Mouse (Mus musculus) urinary bladder, postnatal 25 days (tissue): ENCODE data around the gene Mdh1b.

ENCODE experiments used
- DNase-seq: peaks from one replicate; pipeline ENCODE4 v3.0.0; 2022; ENCODE audit warnings: low spot score

The Mdh1b gene

DNA sequence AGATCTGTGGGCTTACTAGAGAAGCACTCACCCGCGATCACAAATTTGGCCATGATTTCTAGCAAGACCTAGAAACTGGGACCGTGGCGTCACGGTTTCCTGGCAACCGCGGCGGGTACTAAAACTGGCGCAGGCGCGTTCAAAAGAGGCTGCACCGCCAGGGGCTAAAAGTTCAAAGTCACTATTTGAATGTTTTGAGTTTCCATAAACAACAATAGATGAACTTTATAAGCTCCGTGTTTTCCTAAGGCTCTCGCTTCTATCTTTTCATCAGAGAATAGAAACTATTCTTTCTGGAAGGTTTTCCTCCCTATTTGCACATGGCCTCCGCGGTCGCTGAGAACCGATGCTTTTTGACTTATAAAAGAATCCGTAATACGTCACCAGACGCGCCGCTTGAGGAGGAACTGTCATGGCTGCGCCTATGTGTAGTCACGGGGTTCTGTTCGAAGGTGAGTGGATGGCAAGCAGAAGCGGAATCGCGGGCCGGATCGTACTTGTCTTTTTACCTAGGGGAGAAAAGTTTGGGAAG lies at the start of gene Mdh1b, which contains the start of gene Fastkd2:
Gene Mdh1b, minus strand, starts transcription at position 79 of the 532 bp plus-strand sequence.
Gene Fastkd2, plus strand, starts transcription at position 375 of the 532 bp plus-strand sequence.
- DNase-seq = peak; percentile 85

DNA sequence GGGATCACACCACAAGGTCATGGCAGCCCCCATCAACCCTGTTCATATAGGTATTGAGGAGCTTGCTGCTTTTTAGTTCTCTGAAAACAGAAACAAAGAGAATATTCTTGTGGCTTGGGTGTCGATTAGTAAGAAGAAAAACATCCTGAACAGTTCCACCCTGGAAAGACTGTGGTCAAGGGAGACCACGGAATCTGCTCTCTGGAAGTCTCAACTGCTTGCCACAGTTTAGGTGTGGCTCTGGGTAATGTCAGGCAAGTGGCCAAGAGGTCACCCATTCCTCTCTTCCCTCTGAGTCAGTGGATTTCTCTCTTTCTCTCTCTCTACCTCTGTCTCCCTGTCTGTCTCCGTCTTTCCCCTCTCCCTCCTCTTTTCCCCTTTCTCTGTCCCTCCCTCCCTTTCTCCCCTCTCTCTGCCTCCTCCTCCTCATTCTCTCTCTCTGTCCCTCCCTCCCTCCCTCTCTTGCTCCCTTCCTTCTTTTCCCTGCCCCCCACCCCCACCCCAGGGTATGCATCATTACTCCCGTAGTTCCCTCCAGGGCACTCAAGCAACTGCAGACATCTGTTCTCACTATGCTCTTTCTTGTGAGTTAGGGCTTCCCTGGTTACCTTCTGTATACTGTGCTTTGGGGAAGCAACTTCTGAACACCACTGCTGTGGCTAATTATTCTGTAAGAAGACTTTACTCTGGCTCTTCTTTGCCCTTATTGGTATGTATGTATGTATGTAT lies 46.9 kb upstream of the Mdh1b start:
- no peak for DNase-seq

DNA sequence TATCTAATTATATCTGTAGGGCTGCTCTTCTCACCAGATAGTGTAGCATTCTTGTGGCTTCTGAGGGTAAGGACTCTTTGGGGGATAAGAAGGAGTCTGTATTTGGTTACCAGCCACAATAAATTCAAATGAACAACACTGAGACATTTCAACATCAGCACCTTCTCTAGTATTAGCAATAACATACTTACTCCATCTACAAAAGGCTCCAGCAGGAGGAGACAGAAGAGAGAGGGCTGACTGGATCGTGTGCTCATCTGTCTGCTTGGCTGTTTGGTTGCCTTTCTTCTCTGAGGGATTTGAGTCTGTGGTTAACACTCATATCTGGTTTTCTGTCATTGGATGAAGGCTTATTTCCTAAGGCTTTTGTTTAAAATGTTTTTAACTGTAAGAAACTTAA lies 46.3 kb upstream of the Mdh1b start:
- DNase-seq = no peak

DNA sequence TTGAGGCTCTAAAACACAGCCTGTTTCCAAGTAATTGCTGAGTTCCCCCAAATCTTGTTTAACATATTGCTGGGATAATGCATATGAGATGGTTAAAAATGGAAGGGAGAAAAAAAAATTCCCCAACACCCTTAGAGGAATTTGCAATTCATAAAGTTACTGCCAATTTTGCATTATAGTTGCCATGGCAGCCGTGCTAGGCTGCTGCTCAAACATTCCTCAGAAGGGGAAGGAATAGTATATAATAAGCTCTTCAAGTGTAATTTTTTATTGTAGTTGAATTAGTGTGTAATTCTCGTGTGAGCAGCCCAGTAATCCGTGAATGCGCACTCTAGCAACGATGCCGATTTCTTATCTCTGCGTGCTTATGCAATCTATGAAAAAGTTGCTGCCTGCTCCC lies 40.2 kb upstream of the Mdh1b start:
- no peak for DNase-seq

DNA sequence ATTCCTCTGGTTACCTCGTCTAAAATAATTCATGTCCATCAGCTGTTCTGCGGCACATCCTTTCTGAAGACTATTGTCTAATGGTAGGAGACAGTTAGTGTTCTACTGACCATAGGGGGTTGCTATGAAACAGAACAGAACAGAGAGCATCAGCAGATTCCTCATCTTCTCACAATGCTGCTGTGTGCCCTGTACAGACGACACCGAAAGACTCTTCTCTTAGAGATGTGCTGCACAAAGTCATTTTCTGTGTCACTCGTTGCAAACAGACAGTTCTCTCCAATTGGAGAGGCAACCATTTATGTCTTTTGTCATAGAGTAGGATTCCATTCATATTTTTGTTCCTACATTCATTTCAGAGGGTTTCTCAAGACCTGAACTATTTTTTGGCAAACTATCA lies 39.0 kb upstream of the Mdh1b start, which contains the start of gene 4933402D24Rik:
Gene 4933402D24Rik, minus strand, starts transcription at position 101 of the 400 bp plus-strand sequence.
- no peak for DNase-seq

DNA sequence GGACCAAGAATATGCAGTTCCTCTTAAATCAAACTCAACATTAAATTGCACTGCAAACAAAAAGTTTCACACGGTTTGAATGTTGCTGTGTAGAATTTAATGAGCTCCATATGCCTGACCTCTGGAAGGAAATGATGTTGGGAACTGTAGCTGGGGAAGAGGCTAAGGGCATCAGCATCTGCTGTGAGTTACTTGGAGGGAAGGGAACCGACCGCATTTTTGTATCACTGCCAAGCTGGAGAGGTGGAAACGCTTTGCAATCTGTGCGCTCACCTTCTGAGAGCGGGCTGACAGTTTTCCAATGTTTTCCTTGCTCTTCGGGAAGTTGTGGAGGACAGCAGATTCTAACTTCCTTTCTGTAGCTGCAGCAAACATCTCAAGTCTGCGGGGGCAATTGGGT lies 38.0 kb upstream of the Mdh1b start:
- DNase-seq = no peak

DNA sequence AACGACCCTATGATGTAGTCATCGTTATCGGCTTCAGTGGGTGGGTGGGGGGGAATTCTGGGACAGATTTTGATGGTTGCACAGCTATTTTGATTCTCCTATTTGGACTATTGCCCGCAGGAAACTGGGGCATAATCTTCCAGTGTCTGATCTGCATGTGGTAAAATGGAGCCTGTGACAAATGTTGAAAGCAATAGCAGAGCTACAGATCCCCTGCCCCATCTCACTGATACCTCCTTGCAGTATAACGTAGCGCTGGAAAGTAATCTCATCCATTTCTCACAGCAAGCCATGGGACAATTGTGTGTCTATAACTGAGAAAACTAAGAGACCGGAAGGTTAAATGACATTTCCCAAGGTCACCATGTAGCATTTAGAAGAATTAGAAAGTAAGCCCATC lies 34.3 kb upstream of the Mdh1b start:
- no peak for DNase-seq

DNA sequence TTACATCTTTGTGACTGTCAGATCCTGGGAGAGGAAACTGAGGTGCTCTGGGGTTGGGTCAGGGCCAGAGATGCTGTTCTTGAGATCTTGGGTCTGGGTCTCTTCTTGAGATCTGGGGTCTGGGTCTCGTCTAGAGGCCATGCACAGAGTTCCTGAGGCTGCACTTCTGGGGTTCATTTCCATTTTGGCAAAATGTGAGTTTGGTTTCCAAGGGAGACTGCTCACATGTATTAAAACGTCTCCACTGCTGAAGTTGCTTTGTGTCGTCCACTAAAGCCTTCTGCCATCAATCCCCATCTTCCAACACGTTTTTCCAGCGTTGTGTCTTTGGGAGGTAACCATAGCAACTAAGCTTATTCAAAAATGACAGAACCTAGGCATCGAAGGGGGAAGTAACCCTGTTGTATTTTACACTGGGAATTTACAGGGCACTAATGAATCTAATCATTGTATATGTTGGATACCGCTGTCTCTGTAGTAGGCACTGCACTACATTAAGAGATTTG lies 33.8 kb upstream of the Mdh1b start:
- DNase-seq = no peak

DNA sequence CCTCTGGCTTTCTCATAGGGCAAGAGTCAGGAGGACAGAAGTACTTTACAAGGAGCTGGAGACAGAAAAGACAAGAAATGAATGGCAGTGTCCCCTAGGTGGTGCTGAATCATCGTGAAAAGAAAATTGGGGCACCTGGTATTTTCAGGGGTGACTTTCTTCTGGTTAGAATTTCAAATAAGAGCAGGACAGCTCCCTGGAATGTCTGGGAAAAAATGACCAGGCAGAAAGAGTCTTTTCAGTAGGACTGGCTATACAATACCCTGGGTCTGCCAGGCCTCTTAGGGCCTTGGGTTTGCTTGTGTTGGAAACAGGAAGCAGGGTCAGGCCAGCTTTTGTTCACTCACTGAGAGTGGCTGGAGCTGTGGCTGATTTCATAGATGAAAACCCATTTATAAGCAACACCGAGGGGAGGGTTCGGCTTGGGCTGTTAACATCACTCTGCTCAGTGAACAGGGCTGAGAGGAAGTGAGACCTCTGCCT lies 33.1 kb upstream of the Mdh1b start:
- no peak for DNase-seq

DNA sequence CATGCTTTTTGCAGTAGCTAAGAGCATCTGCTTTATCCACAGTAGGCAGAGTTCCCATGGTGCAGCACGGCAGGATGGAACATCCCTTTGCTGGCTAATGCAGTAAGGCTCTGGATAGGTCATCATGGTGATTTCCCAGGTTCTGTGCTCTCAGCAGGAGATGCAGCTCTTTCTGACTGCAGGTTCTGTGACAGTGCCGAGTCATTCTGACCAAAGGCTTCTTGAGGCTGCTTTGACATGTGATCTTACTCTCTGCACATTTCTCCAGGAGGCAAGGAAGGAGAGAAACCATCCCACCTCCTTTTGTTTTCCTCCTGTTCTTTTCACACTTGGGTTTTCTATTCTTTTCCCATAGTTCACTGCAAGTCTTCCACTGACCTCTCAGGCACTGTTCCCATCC lies 25.9 kb upstream of the Mdh1b start:
- no peak for DNase-seq

DNA sequence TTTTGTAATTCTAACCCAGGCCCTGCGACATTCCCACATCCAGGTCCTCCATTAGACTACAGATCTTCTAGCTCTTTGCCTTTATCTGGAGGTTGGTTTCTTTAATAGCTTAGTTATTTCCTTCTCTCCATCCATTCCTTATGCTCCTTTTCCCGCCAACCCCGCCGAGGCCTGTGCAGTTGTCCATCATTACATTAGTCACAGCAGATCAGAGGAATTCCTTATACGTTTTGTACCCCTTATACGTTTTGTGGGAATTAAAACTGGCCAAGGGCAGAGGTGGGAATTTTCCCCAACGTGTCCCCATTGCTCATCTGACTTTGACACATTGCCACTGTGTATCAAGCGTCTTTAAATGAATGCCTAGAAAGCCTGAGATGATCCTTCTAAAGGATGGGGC lies 322 bp downstream of the Mdh1b start:
- no peak for DNase-seq

DNA sequence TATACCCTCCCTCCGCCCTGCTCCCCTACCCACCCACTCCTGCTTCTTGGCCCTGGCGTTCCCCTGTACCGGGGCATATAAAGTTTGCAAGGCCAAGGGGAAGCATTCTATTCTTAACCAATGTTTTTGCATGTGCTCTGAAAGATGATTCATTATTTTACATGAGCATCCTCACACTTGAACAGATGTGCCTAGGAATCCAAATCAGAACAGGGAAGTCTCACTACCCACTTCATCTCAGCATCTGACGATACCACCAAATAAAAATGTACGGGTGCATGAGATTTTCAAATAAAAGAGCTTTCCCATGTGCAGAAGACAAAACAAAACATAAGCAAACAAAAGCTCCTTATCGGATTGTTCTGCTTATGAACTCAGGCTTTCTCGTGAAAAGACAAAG lies 10.0 kb downstream of the Mdh1b start:
- DNase-seq = no peak

DNA sequence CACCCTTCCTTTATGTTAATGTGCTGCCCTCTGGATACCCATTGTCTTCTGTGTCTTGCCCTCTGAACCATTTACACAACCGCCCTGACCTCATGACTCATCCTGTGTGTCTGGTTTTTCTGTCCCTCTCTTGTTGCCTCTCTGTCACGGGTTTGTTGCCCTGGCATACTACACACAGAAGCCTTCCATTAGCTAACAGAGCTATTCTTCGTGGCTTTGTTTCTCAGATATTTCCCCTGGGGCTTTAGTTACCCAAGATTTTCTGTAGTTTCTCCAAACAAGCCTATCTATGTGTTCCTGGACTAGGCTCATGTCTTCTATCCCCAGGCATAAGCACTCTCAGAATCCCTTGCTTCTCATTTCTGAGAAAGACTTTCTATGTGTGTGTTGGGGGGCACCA lies 21.2 kb downstream of the Mdh1b start:
- no peak for DNase-seq

DNA sequence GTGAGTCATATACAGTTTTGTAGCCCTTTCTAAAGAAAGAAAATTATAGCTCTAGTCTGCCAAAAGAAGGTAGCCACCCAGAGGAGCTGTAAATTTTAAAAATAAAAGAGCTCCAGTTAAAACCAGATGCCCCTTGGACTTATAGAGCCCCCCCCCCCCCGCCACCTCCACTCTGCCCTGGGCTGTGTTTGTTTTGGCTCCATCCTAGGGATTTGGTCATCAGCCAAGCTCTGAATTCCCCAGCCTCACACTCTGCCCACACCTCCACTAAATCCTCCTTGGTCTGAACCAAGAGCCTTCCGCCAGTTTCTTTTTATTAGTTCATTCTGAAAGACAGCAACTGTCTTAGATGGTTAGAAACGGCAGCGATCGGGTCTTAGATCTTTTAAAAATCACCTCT lies 24.4 kb downstream of the Mdh1b start:
- no peak for DNase-seq

DNA sequence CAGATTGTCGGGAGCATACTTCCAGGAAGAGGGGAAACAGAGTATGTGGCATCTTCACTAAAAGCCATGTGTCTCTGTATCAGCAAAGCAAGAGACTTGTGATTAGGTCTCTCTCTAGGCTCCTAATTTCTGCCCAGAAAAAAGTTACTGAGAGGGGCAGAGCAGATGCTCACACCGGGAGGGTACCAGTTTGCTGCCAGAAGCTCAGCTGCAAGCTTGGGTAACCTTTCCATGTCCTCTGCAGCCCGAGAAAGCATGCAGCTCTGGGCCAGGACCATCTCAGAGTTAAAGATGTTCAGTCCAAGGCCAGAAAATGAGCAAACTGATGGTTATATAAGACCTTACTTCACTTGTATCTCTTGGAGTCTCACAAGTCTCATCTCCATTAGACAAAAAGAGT lies 33.3 kb downstream of the Mdh1b start:
- DNase-seq = no peak

DNA sequence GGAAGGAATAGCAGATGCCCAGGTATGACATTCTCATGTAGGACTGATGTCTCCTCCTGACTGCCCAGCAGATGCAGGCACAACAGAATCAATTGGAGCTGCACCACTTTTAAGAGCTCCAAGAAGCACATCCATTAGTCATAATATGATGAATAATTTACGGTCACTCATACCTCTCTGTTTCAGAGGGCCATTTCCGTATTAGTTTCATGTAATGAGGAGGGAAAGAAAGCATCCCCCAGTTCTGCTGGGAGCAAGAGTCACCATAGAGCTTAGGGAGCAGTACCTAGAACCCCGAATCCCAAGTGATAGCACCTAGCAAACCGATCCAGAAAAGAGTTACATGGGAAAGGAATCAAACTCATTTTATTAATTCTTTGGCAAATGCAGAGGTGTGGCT lies 43.3 kb downstream of the Mdh1b start, which contains the start of gene Dytn:
Gene Dytn, minus strand, starts transcription at position 101 of the 400 bp plus-strand sequence.
- no peak for DNase-seq

DNA sequence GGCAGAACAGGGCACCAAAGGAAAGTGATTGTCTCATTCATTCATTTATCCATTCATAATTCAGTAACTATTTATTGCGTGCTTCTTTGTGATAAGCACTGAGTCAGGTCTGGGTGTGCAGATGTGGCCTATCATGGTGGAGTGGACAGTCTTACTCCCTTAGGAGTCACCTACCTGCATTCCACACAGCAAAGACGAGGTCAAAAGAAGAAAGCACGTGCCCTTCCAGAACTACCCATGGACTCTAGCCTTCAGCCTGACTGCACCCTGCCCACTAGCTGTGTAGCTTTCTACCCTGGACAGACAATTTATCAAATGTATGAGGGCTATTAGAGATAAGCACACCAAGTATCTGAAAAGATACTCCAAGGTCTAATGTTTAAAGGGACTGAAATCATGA lies 54.1 kb downstream of the Mdh1b start:
- no peak for DNase-seq

DNA sequence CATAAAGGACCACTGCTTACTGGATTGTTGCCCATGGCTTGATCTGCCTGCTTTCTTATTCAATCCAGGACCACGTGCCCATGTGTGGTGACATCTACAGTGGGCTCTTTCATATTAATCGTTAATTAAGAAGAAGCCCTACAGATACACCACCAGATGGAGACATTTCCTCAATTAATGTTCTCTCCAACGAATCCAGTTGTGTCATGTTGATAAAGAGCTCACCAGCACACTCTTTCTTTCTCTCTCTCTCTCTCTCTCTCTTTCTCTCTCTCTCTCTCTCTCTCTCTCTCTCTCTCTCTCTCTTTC lies 61.3 kb downstream of the Mdh1b start:
- DNase-seq = no peak

DNA sequence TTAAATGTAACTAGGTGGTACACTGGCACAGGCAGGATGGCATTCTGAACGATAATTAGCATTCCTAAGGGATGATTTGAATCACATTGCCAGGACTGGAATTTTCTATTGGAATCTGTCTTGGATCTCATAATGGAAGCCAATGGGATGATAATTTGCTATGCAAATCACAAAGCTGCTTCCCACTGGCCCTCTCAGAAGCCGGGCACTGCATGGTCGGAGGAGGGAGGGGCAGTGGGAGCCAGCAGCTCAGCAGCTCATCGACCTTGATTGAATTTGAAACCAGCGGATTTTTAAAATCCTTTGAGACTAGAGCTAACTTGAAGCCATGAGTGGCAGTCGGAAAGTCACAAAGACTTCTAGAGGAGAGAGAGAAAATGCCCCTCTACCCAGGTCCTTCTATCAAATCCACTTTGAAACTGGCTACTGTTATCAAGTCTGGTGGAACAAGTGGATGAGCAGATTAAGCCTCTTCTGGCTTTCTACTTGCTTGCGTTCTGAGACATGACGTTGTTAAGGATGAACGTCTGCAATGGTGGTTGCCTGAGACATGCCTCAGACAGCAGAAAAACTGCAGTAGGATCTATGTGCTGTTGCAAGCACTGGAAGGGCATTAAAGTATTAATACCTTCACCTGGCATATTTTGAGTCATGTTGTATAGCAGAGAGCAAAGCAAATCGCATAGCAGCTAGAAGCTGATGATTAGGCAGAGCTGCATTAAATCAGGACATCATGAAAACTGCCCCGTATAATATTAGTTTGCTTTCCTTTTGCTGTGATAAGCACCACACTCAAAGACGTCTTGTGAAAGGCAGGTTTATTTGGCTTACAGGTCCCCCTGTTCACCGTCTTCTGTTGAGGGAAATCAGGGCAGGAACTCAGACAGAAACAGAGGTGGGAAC lies 61.9 kb downstream of the Mdh1b start:
- DNase-seq = no peak

DNA sequence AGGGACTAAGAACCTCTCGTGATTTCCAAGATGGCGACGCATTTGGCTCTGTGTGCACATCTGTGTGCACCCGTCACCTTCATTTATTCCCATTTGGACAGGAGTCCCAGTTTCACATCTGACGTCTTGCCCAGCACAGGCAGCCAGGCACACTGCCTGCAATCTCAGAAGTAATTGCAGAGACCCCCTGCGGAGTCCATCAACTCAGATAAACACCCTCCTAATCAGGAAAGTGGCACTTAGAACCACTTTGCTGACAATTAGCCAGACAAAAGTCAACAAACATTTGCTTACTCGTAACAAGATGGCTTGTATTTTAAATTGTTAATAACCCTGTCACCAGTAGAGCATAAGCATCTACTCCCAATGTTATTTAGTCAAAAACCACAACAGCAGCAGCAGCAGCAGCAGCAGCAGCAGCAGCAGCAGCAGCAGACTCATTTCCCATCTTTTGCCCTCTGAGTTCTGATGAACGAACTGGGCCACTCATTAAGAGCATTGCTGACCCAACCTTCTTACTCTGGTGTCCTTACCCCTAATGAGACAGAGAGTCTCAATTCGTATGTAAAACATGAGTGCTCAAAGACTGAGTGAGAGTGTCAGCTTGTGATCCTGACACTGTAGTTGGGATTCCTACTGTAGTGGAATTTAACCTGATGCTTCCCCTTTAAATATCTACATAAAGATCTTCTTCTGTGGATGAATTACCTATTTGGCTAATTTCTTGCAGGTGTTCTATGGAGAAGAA lies 62.7 kb downstream of the Mdh1b start:
- no peak for DNase-seq

DNA sequence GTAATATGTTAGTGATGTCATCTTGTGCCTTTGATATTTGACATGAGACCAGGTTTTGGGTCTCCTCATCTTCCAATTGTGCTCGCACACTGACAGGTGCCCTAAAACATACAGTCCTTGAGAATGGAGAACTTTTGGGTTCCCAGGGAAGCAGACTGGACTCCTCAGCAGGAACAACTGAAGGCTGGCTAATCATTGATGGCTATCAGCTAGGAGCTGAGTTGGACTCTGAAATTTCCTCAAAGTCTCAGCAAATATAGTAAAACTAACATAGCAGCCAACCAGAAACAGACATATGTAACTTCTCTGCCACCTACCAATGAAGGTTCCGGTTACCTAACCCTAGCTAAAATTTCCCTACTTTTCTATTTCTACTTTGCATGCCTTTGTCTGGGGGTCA lies 64.0 kb downstream of the Mdh1b start:
- no peak for DNase-seq

DNA sequence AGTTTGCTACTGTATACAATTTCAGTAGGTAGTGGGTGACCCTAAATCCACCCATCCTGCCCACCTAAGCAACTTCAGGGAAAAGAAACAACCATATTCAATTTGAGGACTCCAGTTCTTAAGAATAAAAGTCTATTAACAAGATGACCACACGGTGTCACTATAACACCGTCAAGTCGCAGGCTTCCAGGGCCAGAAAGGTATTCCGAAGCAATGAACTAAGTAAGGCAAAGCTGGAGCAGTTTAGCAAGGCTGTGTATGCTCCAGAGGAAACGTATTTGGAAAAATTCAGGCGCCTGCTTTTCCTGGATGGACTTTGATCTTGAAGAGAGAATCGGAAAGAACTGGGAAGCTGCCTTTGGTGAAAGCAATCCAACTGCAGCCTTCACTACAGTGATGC lies 70.5 kb downstream of the Mdh1b start:
- DNase-seq = no peak
